Mouse (Mus musculus): ENCODE measurements around the gene Slc22a22.

DNA sequence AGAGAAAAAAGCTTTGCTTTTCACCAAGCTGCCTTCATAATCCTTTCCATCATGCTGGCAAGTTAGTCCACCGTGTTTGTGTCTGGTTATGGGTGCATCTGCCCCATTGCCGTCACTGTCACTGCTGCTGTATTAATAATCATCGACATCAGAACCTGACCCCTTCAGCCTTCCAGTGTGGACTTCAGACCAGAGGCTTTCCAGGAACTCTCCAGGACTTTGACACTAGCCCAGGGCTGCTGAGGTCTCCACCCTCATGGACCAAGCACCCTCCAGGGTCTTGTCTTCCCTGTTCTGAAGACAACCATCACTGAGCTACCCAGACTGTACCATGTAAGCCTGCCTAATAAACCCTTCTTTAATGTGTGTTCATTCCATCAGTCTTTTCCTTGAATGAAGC, 26.2 kb upstream of the Slc22a22 start:
- TF ChIP-seq CTCF (IDR thresholded peaks at IDR 0.05; ENCODE audit: control insufficient read depth, insufficient read depth, low read length) (no peak), POLR2A (IDR thresholded peaks at IDR 0.05; ENCODE audit: borderline replicate concordance, control insufficient read depth, low read depth, low read length) (no peak)

Measured in bone marrow, adult 2 months (tissue).